Mouse (Mus musculus) NIH3T3 (cell line): ENCODE measurements around the gene Cog5.

Source experiments
- DNase-seq: peaks from one replicate; pipeline ENCODE4 v3.0.0-alpha.2; 2012; ENCODE audit warnings: low read depth

The Cog5 gene

GRCm38 (mm10) chr12:31939026-31939425 is 284.4 kb downstream of the Cog5 start:
- DNase-seq, result no peak

- DNase-seq, result no peak
These were observed 288.5 kb downstream of the Cog5 start for GRCm38 (mm10) chr12:31943020-31943654.

GRCm38 (mm10) chr12:31944405-31944804 is 289.7 kb downstream of the Cog5 start:
- DNase-seq, result no peak

- peak; percentile 44 for DNase-seq
These were observed 292.8 kb downstream of the Cog5 start for GRCm38 (mm10) chr12:31947476-31947875.

- no peak for DNase-seq
These were observed 293.7 kb downstream of the Cog5 start for GRCm38 (mm10) chr12:31948101-31949000.

- peak; percentile 99 for DNase-seq
These were observed 294.6 kb downstream of the Cog5 start for GRCm38 (mm10) chr12:31949193-31949741.

- peak; percentile 100 for DNase-seq
These were observed 295.3 kb downstream of the Cog5 start, which contains the start of gene Hbp1 for GRCm38 (mm10) chr12:31949759-31950658. Gene Hbp1, minus strand, starts transcription at chr12:31950535.

GRCm38 (mm10) chr12:31950659-31951031 is 296.0 kb downstream of the Cog5 start:
- DNase-seq, result no peak

- no peak for DNase-seq
These were observed 301.2 kb downstream of the Cog5 start for GRCm38 (mm10) chr12:31955843-31956242.

GRCm38 (mm10) chr12:31964074-31964473 is 309.4 kb downstream of the Cog5 start:
- no peak for DNase-seq

- DNase-seq, result no peak
These were observed 311.0 kb downstream of the Cog5 start for GRCm38 (mm10) chr12:31965517-31966212.

GRCm38 (mm10) chr12:31966405-31966804 is 311.7 kb downstream of the Cog5 start:
- no peak for DNase-seq

GRCm38 (mm10) chr12:31967536-31967935 is 312.9 kb downstream of the Cog5 start:
- DNase-seq, result peak; percentile 86

GRCm38 (mm10) chr12:31969111-31969510 is 314.4 kb downstream of the Cog5 start:
- DNase-seq, result no peak

GRCm38 (mm10) chr12:31971547-31971946 is 316.9 kb downstream of the Cog5 start:
- no peak for DNase-seq

GRCm38 (mm10) chr12:31973473-31974172 is 319.0 kb downstream of the Cog5 start:
- no peak for DNase-seq

GRCm38 (mm10) chr12:31976544-31976943 is 321.9 kb downstream of the Cog5 start:
- DNase-seq, result peak; percentile 32

GRCm38 (mm10) chr12:31977613-31978195 is 323.0 kb downstream of the Cog5 start:
- no peak for DNase-seq

- DNase-seq, result no peak
These were observed 328.6 kb downstream of the Cog5 start for GRCm38 (mm10) chr12:31983238-31983637.

GRCm38 (mm10) chr12:31983769-31984168 is 329.1 kb downstream of the Cog5 start:
- no peak for DNase-seq
